Mouse (Mus musculus) lung, postnatal 0 days (tissue): ENCODE data around the gene Psat1. TPM values are rescaled to one million over a fixed set of nuclear protein-coding genes. Genes with fewer than 3 reads are reported as not detected.
A peak's percentile ranks its signal among the peaks of the same experiment; 100 is the strongest.

Source experiments
- ATAC-seq: fragments of 200-750 bp; cut with Nextera tagmentation; 2 replicates; pipeline ENCODE4 v1.8.0; 2017; ENCODE audit warnings: moderate library complexity
- DNase-seq: peaks from one replicate; pipeline ENCODE4 v3.0.0-alpha.2; 2016; ENCODE audit warnings: low spot score
- H3K27ac ChIP-seq: fragments of 300-500 bp; sonication (generic); 2 replicates; pipeline ENCODE4 v1.5.1; 2014; ENCODE audit warnings: antibody characterized with exemption, mild to moderate bottlenecking, low read length, mixed read lengths
- H3K27me3 ChIP-seq: fragments of 300-500 bp; sonication (generic); replicated peaks from 2 replicates; pipeline ENCODE4 v1.6.1; 2014; ENCODE audit warnings: low read length, mixed read lengths; ENCODE audit not compliant: insufficient read depth
- H3K36me3 ChIP-seq: fragments of 300-500 bp; sonication (generic); 2 replicates; pipeline ENCODE4 v1.6.1; 2014; ENCODE audit warnings: low read length, mixed read lengths; ENCODE audit not compliant: insufficient read depth
- H3K4me1 ChIP-seq: fragments of 300-500 bp; sonication (generic); 2 replicates; pipeline ENCODE4 v1.6.1; 2014; ENCODE audit warnings: antibody characterized with exemption, low read depth, low read length, mixed read lengths; ENCODE audit not compliant: insufficient read depth
- H3K4me2 ChIP-seq: fragments of 300-500 bp; sonication (generic); replicated peaks from 2 replicates; pipeline ENCODE4 v1.6.1; 2014; ENCODE audit warnings: low read depth, mild to moderate bottlenecking, low read length, moderate library complexity, mixed read lengths
- H3K4me3 ChIP-seq: fragments of 300-500 bp; sonication (generic); 2 replicates; pipeline ENCODE4 v1.5.1; 2014; ENCODE audit warnings: low read depth, low read length
- H3K9ac ChIP-seq: fragments of 300-500 bp; sonication (generic); replicated peaks from 2 replicates; pipeline ENCODE4 v1.6.1; 2014; ENCODE audit warnings: low read depth, mild to moderate bottlenecking
- H3K9me3 ChIP-seq: fragments of 300-500 bp; sonication (generic); 2 replicates; pipeline ENCODE4 v1.6.1; 2016; ENCODE audit warnings: low read length, mixed read lengths
- CTCF ChIP-seq: IDR thresholded peaks from 2 replicates; pipeline ENCODE4 v1.5.1; 2016; ENCODE audit warnings: antibody characterized with exemption, mild to moderate bottlenecking
- EP300 ChIP-seq: IDR thresholded peaks from 2 replicates; pipeline ENCODE4 v1.6.1; 2016; ENCODE audit warnings: antibody characterized with exemption, mild to moderate bottlenecking, control low read depth
- WGBS: fragments of 180-500 bp; shearing (Covaris S2); extraction: QIAGEN DNeasy Blood & Tissue Kit; methylation state at CpG from one replicate; pipeline ENCODE4 v1.1.7; 2014; 5-methylcytosine and 5-hydroxymethylcytosine counted together
- polyA plus RNA-seq: library from polyadenylated mRNA; unstranded; fragments of >200 nt; fragmentation: Nextera tagmentation; extraction: Ambion mirVana; gene quantifications from 2 replicates; pipeline ENCODE4 v1.2.1, GENCODE M21; 2015

The Psat1 gene
- polyA plus RNA-seq, 1 experiment from 2014 or later, result 35.2 TPM

DNA sequence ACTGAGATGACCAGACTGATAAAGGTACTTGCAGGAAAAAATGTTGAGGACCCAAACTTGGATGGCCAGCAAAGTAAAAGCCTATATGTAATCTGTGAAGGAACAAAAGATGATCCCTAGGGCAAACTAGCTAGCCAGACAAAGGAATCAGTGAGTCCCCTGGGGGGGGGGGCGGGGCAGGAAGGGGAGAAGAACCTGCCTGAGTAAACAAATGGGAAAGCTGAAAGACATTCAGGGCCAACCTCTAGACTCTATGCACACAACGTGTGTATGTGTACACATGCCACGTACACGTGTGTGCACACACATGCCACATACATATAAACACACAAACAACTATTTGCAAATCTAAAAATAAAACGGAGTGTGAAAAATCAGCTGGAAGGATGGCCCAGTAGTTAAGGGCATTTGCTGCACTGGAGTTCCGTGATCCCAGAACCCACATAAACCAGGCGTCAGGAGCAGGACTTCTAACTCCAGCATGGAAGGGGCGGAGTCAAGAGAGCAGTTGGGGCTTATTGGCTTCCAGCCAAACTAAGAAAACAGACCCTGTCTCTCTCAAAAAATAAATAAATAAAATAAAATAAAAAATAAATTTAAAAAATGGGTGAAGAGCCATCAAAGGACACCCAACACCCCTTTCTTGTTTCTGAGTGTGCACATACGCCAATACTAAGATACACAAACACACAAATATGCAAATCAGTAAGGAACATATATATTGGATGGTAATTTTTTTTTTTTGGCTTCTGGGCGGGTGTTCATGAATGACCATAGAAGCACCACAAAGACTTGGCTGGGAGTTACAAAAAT is 36.0 kb upstream of the Psat1 start:
- ATAC-seq (no peak), DNase-seq (peak; percentile 17)
- 48% methylated on average over 9 of the region's 10 CpGs for WGBS
- Histone ChIP-seq H3K27me3 (no peaks in the 10 kb centered on the region), H3K9ac (no peak overlapping the region), H3K36me3 (no peaks in the 10 kb centered on the region), H3K4me2 (no peak overlapping the region), H3K4me3 (no peak overlapping the region), H3K4me1 (no peaks in the 10 kb centered on the region; the same call in 1 of the 2 replicates), H3K9me3 (no peaks in the 10 kb centered on the region), H3K27ac (no peak overlapping the region)
- no peak for TF ChIP-seq EP300
- TF ChIP-seq CTCF, result no peak

DNA sequence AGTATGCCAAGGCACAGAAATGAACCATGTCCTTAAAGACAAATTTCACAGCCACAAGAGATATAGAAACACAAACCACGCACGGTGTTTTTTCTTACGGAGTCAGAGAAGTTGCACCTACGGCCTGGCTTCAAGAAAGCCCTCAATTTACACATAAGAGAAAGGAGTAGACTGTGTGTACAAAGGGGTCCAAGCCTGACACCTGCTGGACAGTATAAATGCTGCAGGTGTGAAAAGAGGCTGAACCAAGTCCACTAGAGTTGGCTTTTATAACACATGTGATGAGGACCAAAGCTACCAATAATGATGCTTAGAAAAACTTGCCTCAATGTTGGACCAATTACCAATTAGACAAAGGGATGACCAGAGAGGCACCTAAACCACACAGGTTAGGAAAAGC is 34.7 kb upstream of the Psat1 start:
- H3K27ac ChIP-seq, result no peak overlapping the region
- no peaks in the 10 kb centered on the region; the same call in 1 of the 2 replicates for H3K4me1 ChIP-seq
- TF ChIP-seq CTCF (peak; percentile 86), EP300 (no peak)
- H3K4me2 ChIP-seq, result no peak overlapping the region
- no peak overlapping the region for H3K9ac ChIP-seq
- ATAC-seq (no peak), DNase-seq (peak; percentile 75)
- H3K27me3 ChIP-seq, result no peaks in the 10 kb centered on the region
- H3K36me3 ChIP-seq, result no peaks in the 10 kb centered on the region
- H3K4me3 ChIP-seq, result no peak overlapping the region
- WGBS, result 35% methylated on average over 4 of the region's 4 CpGs
- no peaks in the 10 kb centered on the region for H3K9me3 ChIP-seq

DNA sequence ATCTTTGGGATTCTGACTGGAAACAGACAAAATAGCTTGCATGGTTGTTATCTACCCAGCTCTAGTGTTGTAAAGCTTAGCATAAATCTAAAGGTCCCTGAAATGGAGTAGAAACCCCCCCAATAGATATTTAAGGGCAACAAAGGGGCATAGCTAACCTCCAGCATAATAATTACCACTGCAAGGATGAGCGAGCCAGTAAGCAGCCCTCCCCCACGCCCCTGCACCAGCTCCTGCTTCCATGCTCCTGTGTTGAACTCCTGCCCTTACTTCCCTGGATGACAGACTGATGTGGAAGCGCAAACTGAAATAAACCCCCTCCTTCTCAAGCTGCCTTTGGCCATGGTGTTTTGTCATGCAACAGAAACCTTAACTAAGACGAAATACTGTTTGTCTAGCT is 26.2 kb upstream of the Psat1 start:
- H3K9ac ChIP-seq, result no peak overlapping the region
- ATAC-seq (no peak), DNase-seq (no peak)
- no peaks in the 10 kb centered on the region for H3K27me3 ChIP-seq
- TF ChIP-seq EP300 (no peak), CTCF (no peak)
- no peak overlapping the region for H3K4me2 ChIP-seq
- WGBS, result 77% methylated on average over 4 of the region's 4 CpGs
- 0 out of 2 replicates have a peak, but pooled peaks cover 4% of the 10 kb centered on the region for H3K36me3 ChIP-seq
- H3K4me1 ChIP-seq, result no peaks in the 10 kb centered on the region
- H3K9me3 ChIP-seq, result no peaks in the 10 kb centered on the region
- H3K27ac ChIP-seq, result no peak overlapping the region
- no peak overlapping the region for H3K4me3 ChIP-seq

DNA sequence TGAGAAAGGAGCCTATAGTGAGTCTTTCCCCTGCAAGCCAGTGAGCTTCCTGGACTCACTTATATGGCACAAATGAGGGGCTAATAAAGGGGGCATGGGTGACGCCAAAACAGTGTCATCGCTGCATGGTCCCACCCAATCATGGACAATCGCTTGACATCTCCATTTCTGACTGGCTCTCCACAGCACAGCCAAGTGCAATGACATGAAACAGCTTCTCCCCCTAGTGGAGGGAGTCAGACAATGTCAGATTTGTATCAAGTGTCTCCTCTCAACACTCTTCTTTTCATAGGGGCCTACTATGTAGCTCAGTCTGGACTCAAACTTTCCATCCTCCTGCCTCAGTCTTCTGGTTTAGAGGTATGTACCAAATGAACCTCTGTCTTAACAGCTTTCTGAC is 17.9 kb upstream of the Psat1 start:
- Histone ChIP-seq H3K27ac (no peak overlapping the region), H3K9me3 (no peaks in the 10 kb centered on the region), H3K36me3 (no peaks in the 10 kb centered on the region; the same call in 1 of the 2 replicates), H3K4me1 (no peaks in the 10 kb centered on the region), H3K4me3 (no peak overlapping the region), H3K27me3 (no peaks in the 10 kb centered on the region), H3K9ac (no peak overlapping the region), H3K4me2 (no peak overlapping the region)
- TF ChIP-seq EP300 (no peak), CTCF (peak; percentile 94)
- ATAC-seq (peak; percentile 62), DNase-seq (peak; percentile 81)
- WGBS, result 45% methylated on average over 3 of the region's 3 CpGs

DNA sequence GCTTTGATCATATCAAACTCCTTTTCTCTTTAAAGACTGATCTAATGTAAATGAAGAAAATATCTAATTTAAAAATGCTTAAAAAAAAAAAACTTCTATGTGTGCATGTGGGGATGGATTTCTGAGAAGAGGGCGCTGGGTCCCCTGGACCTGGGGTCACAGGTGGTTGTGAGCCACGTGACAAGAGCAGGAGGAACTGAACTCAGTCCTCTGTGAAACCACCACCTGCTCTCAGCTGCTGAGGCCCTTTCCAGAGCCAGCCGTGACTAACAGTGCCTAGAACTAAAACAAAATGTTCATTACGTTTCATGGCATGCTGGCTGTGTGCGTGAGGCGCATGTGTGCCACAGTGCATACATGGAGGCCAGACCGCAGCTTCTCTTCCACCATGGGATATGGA is 17.4 kb upstream of the Psat1 start:
- ATAC-seq (no peak), DNase-seq (no peak)
- Histone ChIP-seq H3K9ac (no peak overlapping the region), H3K27me3 (no peaks in the 10 kb centered on the region), H3K27ac (no peak overlapping the region), H3K36me3 (no peaks in the 10 kb centered on the region; the same call in 1 of the 2 replicates), H3K4me3 (no peak overlapping the region), H3K4me2 (no peak overlapping the region), H3K4me1 (no peaks in the 10 kb centered on the region), H3K9me3 (no peaks in the 10 kb centered on the region)
- WGBS, result 90% methylated on average over 7 of the region's 7 CpGs
- TF ChIP-seq EP300, result no peak
- TF ChIP-seq CTCF, result no peak

DNA sequence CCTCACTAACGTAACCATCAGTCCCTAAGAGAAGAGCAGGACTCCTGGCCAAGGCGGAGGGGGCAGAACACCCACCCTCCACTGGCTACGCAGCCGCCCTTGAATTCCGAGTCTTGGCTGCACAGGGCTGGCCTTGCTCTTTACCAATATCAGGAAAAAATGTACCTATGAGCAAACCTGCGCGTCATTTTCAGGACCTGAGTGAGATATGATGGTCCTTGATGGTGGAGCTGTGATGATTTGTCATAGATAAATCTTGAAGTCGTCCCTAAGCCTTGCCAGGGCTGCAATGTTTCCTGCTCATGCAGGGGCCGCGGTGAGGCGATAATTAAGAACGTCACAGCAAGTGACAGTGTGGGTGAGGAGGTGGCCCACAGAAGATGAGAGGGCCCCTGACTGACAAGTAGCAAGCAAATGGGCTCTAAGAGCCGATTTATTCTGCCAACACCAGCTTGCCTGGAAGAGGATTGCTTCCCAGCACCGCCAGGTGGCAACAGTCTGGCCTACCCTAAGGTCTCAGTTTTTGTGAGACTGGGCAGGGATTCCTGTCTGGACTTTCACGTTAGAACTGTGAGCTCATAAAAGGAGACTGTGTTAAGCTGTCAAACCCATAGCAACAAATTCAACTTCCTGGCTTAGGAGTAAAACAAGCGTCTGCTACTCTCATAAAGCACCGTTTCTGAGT is 16.0 kb upstream of the Psat1 start:
- H3K4me1 ChIP-seq, result no peaks in the 10 kb centered on the region
- peak; percentile 41 for TF ChIP-seq CTCF
- TF ChIP-seq EP300, result no peak
- no peak for DNase-seq
- H3K4me2 ChIP-seq, result no peak overlapping the region
- ATAC-seq, result no peak
- 79% methylated on average over 17 of the region's 17 CpGs for WGBS
- H3K9me3 ChIP-seq, result no peaks in the 10 kb centered on the region
- no peak overlapping the region for H3K27ac ChIP-seq
- H3K4me3 ChIP-seq, result no peak overlapping the region
- H3K9ac ChIP-seq, result no peak overlapping the region
- H3K36me3 ChIP-seq, result no peaks in the 10 kb centered on the region; the same call in 1 of the 2 replicates
- H3K27me3 ChIP-seq, result no peaks in the 10 kb centered on the region
